Mouse (Mus musculus): Measurements from ENCODE around the gene Chrna4.

Gene Chrna4

GRCm38 (mm10) chr2:181038644-181039355 is 4.5 kb downstream of the Chrna4 start:
- no peak for DNase-seq (ENCODE audit: extremely low spot score, low read depth, low spot score)

GRCm38 (mm10) chr2:181036561-181036960 is 6.8 kb downstream of the Chrna4 start:
- DNase-seq (ENCODE audit: extremely low spot score, low read depth, low spot score): no peak

- DNase-seq (ENCODE audit: extremely low spot score, low read depth, low spot score): no peak
Observed at GRCm38 (mm10) chr2:181035186-181035585, 8.2 kb downstream of the Chrna4 start.

DNA sequence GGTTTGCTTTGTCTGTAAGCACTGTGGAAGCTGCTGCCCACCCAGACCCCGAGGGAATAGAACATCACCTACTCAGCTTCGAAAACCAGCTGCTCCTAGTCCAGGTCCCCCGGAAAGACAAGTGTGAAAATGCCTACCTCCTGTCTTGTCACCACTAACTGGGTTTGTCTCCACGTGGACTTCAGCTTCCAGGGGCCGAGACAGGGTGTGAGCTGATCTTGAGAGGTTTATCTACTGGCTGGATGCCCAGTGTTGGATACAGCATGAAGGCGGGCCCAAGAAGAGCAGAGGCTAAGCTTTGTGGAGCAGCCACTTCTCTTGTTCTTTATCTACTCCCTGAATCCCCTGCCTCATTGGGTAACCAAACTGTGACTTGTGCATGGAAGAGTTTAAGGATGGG is 10.0 kb downstream of the Chrna4 start:
- no peak for DNase-seq (ENCODE audit: extremely low spot score, low read depth, low spot score)

- no peak for DNase-seq (ENCODE audit: extremely low spot score, low read depth, low spot score)
Observed at GRCm38 (mm10) chr2:181032407-181032806, 10.9 kb downstream of the Chrna4 start.

DNA sequence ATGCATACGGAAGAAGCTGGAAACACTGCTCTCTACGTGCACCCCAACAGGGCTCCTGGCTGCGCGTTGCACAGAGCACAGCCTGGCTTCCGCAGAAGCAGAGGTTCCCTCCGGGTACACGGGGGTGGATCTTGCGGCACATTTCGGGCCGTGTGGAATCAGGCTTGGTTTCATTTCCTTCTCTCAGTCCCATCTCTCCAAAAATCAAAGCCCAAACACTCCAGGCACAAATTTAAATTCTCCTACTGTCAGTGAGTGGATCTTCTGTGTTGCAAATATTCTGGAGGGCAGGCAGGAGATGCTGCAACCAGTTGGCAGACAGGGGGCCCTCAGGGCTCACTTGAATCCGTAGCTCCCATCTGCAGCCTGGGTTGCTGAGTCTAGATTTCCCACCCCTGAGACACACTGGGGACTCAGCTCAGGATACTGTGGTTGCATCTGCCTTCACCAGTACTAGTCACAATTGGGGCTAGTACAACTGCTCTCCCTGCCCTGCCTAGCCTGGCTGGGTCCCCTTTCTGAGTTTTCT is 11.9 kb downstream of the Chrna4 start:
- no peak for DNase-seq (ENCODE audit: extremely low spot score, low read depth, low spot score)

GRCm38 (mm10) chr2:181008339-181008738 is 35.0 kb downstream of the Chrna4 start:
- no peak for DNase-seq (ENCODE audit: extremely low spot score, low read depth, low spot score)

- no peak for DNase-seq (ENCODE audit: extremely low spot score, low read depth, low spot score)
Observed at GRCm38 (mm10) chr2:181007054-181007453, 36.3 kb downstream of the Chrna4 start.

- DNase-seq (ENCODE audit: extremely low spot score, low read depth, low spot score): no peak
Observed at GRCm38 (mm10) chr2:180996905-180997304, 46.4 kb downstream of the Chrna4 start.

DNA sequence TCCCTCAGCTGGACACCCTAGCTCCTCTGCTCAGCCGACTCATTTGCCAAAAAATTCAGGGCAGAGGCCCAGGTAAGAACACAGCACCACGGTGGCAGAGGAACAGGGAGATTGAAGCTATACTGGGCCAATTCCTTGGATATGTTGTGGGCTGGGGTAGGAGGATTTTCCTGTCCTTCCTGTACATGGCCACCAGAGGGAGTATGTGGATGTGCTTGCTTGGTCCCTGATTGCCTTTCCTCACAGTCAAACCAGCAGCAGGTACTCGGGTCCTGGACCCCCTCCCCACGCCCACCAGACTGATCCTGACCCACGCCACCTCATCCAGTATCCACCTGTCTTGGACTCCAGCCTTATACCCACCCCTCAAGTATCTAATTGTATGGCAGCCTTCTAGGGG is 46.9 kb downstream of the Chrna4 start:
- DNase-seq (ENCODE audit: extremely low spot score, low read depth, low spot score): peak; percentile 33

DNA sequence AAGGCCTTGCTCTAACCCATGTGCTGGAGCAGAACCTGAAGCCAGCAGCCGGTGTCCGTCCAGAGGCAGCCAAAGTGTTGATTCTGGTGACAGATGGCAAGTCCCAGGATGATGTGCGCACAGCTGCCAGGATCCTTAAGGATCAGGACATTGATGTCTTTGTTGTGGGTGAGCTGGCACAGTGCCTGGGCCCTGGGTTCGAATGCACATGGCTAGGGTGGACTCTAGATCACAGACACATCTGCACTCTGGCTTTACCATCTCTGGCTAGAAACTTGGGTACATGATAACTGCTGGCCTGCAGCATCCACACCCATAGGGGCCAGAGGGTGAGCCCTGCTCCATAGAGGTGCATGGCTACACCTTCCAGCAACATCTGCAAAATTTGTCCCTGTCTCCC is 47.9 kb downstream of the Chrna4 start:
- no peak for DNase-seq (ENCODE audit: extremely low spot score, low read depth, low spot score)

DNA sequence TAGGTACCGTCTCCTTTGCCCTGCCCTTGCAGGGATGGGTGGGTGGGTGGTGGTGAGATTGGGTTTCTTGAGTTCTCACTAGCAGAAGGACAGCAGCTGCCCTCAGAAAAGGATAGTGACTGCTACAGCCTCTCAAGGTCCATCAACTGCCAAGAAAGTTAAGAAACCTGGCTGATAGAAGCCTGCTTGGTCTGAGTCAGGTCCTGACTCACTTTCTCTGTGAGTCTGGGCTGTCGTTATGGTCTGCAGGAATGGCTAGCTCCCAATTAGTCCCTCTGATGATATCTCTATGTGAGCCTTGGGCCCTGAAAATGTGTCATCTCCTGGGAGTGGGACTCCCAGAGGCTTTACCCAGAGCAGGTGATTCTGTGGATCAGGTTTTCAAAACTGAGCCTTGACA is 49.0 kb downstream of the Chrna4 start:
- no peak for DNase-seq (ENCODE audit: extremely low spot score, low read depth, low spot score)

GRCm38 (mm10) chr2:180990347-180990746 is 53.0 kb downstream of the Chrna4 start:
- no peak for DNase-seq (ENCODE audit: extremely low spot score, low read depth, low spot score)

DNA sequence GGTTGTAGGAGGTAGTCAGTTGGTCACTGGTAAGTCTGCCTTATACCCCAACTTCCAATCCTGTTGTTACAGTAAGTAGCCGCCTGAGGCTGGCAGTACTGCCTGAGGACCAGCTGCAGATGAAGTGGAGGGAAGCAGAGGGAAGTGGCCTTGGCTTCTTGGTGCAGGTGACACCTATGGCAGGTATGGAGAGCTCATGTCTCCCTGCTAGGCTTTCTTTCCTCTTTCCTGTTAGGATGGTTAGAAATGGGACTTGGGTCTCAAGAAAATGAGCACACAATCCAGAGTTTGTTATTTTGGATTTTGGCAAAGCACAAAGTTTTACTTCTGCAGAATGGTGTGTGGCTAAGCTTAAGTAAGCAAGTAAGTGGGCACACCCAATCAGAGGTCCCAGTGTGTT is 54.4 kb downstream of the Chrna4 start:
- no peak for DNase-seq (ENCODE audit: extremely low spot score, low read depth, low spot score)

- DNase-seq (ENCODE audit: extremely low spot score, low read depth, low spot score): no peak
Observed at GRCm38 (mm10) chr2:180988347-180988913, 54.9 kb downstream of the Chrna4 start.

- DNase-seq (ENCODE audit: extremely low spot score, low read depth, low spot score): no peak
Observed at GRCm38 (mm10) chr2:180987432-180988030, 55.8 kb downstream of the Chrna4 start.

GRCm38 (mm10) chr2:180987001-180987400 is 56.3 kb downstream of the Chrna4 start:
- no peak for DNase-seq (ENCODE audit: extremely low spot score, low read depth, low spot score)

DNA sequence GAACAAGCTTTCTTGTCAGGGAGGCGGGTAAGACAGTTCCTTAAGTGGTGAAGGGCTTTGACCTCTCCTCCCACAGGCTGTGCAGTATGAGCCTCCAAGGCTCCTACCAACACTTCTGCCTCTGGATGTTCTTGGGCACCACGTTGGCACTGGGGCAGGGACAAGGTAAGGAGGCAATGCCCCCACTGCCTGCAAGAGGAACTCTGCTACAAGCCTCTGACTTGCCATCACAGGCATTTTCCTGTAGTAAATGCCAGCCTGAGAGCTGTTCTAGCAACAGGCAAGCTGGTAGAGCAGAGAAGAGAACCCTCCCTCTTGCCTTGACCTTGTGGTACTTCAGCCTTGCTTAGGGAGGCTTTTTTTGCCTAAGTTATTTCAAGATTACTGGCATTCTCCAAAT is 56.9 kb downstream of the Chrna4 start, which contains the start of gene Col20a1:
TSS of gene Col20a1 (plus strand) at position 87 of the 400 bp plus-strand sequence.
- DNase-seq (ENCODE audit: extremely low spot score, low read depth, low spot score): no peak

DNA sequence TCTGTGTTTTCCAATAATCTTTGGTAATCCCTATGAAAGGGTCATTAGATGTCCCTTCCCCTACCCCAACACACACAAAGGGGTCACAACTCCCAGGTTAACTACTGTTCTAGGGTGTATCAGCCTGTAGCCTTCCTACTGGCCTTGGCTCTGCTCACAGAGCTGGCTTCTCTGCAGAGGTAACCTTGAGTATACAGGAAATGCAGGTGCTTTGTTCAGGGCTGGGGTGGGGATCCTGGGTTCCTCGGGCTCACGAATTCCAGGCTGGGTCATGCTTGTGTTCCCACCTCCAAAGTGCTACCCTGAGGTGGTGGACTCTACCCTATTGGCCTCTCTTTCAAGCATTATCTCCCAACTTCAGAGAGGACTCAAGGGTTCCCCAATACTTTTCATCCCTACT is 57.7 kb downstream of the Chrna4 start:
- DNase-seq (ENCODE audit: extremely low spot score, low read depth, low spot score): no peak

GRCm38 (mm10) chr2:180981133-180981532 is 62.2 kb downstream of the Chrna4 start:
- DNase-seq (ENCODE audit: extremely low spot score, low read depth, low spot score): no peak

Data from hindlimb bud, embryonic 11.5 days (tissue).